Mouse (Mus musculus): ENCODE measurements around the gene Fam19a5.

Gene Fam19a5

GRCm38 (mm10) chr15:87659729-87660128, 115.6 kb downstream of the Fam19a5 start:
- in situ Hi-C loops (cut with MboI; ENCODE audit: low sequenced_read_pairs), result no loop called here

GRCm38 (mm10) chr15:87661954-87662353, 117.9 kb downstream of the Fam19a5 start:
- in situ Hi-C loops (cut with MboI; ENCODE audit: low sequenced_read_pairs), result no loop called here

DNA sequence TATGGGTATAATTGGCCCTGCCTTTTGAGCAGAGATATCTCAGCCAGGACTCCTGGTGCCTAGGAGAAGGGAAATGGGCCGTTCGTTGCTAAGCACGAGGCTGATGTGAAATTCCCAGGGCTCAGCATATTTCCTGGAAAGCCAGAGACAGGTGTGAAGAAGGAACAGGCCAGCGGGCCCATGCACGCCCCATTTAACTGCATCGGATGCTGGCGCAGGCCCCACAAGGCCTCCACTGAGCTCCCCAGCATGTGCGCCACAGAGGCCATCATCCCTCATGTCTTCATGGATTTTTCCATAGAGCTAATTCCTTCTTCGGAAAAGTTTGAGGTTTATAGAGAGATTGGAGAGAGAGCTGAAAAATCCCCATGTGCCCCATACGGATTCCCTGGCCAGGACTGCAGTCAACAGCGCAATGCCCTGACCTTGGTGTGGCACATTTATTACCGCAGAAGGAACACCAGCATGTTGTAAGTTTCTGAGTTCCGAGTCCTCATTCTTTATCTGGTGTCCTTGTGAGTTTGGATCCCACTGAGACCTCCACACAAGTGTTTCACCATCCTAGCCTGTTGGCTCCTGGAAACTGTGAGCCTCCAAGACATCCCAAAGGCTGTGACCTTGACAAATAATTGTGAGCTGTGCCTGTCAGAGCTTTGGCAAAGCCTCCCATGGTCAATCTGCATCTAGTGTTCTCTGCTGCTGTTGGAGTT, 122.1 kb downstream of the Fam19a5 start:
- in situ Hi-C loops (cut with MboI; ENCODE audit: low sequenced_read_pairs), result no loop called here

DNA sequence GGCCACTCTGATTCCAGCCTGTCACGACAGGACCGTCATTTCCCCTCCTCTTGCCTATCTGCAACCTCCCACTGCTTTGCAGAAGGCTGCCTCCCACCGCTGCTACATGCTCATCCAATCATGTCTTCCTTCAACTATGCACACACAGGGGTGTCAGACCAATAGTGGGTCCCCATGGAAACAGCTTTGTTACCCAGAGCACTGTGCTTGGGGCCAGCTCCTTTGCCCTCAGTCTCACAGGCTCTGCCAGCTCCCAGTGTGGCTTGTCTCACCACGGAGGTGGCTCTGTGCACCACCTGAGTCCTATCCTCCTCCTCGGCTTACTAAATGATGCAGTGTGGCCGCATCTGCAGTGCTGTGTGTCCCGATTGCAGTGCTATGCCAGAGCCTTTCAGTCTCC, 123.3 kb downstream of the Fam19a5 start:
- in situ Hi-C loops (cut with MboI; ENCODE audit: low sequenced_read_pairs), result no loop called here

- in situ Hi-C loops (cut with MboI; ENCODE audit: low sequenced_read_pairs), result no loop called here
Measured at GRCm38 (mm10) chr15:87668112-87668511, 124.0 kb downstream of the Fam19a5 start.

DNA sequence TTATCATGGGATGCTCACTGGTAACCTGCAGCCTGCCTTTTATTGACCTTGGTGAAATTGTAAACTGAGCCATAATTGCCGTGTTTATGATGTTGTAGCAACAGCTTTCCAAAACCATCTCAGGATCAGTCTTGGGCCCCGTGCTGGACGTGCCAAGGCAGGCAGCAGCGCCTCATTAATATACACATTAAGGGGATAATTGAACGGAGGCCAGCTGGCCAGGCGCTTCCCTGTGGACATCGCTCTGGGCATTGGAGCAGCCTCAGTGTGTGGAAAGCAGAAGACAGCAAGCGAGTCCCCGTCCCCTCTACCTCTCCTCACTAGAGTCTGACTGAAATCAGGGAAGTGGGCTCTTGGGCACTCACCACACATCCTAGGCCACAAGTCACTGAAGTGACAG, 127.8 kb downstream of the Fam19a5 start:
- in situ Hi-C loops (cut with MboI; ENCODE audit: low sequenced_read_pairs), result no loop called here

DNA sequence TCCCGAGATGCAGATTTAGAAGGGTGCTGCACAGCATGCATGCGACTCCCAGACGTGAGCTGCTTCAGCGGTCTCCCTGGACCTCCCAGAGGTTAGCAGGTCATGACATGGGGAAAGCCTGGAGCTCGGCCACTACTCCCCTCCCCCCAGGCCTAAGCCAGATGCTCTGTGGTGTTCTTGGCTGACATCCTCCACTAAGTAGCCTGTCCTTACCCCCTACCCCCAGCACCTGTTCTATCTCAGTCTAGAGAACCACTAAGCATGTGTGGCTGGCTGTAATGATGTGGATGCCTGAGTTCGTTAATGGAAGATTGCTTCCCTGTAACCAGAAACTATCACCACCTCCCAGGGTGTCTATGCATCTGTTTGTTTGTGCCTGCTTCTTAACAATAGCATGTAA, 134.6 kb downstream of the Fam19a5 start:
- in situ Hi-C loops (cut with MboI; ENCODE audit: low sequenced_read_pairs), result no loop called here

DNA sequence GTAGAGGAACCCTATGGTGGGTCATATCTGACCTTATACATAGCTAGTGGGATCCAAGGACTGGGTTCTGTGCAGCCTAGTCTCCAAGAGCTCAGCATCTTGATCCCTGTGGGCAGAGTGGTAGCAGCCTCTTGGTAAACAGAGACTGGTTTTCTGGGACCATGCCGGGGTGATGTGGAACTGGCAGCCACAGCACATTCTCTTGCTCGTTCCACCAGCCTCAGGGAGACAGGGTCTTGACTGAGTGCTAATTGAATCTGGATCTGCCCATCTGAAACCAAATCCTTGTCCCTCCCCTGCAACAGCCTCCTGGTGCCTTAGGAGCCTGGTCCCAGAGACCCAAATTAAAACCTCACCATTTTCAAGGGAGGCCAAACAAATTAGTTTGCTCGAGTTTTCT, 138.3 kb downstream of the Fam19a5 start:
- in situ Hi-C loops (cut with MboI; ENCODE audit: low sequenced_read_pairs), result no loop called here

- in situ Hi-C loops (cut with MboI; ENCODE audit: low sequenced_read_pairs), result no loop called here
Measured at GRCm38 (mm10) chr15:87686415-87687040, 142.4 kb downstream of the Fam19a5 start.

DNA sequence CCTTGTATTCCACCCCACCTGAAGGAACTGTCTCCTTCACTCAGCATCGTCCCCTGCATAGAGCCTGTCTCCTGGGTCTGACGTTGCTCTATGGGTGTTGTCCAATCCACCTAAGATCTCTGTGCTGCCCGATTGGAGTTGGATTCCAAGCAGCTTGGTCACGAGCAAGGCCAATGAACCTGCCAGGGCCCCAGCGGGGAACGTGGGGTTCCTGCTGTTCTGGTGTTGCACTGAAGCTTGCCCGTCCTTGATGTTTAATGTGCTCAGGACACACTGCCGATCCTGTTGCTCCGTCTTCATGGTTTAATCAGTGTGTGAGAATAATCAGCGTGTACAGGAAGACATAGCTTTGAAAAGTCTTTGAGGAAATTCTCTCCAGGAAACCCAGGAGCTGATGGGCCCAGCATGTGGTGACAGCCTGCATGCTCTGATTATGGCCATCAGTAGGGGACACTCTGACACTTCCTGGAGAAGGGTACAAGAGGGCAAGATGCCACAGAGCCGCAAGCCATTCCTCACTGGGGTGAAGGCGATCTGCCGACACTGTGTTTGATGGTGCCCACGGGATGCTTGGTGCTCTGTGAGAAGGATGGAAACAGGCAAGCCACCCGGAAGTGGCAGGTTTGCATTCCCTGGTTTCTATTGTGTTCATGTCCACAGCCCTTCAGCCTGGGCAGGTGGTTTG, 147.3 kb downstream of the Fam19a5 start:
- in situ Hi-C loops (cut with MboI; ENCODE audit: low sequenced_read_pairs), result no loop called here

DNA sequence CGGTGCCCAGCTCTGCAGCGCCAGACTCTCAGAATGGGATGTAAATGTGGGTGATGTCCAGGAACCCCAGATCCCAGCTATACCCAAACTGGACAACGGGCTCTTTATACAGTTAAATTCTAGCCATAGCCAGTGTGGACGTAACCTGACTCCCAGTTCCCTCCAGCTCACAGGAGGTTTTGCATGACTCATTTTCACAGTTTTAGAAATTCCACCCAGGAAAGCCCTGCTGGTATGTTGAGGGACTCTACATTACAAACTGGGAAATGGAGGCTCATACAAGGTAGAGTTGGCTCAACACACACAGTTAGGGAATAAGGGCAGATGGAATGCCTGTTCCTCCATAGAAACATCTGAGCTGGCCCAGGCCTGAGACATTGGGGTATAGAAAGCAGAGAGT, 147.9 kb downstream of the Fam19a5 start:
- in situ Hi-C loops (cut with MboI; ENCODE audit: low sequenced_read_pairs), result no loop called here

DNA sequence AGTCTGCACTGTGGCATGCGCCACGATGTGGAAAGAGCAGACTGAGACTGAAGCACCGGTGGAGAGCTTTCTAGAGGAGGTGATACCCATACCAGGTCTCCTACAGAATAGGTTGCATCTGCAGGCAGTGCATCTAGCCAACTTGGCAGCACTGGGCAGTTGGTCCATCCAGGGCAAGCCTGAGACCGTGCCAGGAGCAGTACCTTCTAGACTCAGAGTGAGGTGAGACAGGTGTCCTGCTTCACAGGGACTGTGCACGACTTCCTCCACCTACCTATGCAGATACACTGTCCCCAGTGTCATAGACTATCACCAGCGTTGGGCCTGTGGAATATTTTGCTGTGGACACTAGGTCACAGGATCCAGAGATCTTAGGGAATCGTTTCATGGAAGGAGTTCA, 148.3 kb downstream of the Fam19a5 start:
- in situ Hi-C loops (cut with MboI; ENCODE audit: low sequenced_read_pairs), result no loop called here

DNA sequence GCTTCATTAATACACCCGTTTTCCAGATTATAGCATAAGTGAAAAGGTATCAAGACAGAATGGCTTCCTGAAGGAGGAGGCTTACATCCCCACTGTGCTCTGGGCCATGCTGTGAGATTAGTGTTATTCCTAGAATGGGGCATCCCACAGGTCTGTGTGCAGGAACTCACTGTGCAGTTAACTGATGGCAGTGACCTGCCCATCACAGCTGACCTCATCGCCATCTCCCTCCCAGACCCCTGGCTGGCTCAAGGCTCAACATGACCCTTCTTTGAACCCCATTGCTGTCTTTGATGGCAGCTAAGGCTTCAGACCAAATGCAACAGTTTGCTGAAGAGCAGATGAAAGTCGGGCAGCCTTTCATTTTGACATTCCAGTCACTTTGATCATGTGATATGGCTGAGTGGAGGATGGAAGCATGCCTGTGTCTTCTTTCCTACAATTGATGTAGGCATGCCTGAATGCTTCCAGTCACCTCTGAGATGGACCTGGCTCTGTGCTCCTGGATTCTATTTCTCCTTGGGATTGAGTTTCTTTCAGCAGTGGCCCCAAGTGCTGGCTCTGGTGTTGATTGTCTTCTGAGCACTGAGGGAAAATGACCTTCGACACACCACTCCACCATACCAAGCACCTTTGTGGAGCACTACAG, 148.9 kb downstream of the Fam19a5 start:
- in situ Hi-C loops (cut with MboI; ENCODE audit: low sequenced_read_pairs), result no loop called here

DNA sequence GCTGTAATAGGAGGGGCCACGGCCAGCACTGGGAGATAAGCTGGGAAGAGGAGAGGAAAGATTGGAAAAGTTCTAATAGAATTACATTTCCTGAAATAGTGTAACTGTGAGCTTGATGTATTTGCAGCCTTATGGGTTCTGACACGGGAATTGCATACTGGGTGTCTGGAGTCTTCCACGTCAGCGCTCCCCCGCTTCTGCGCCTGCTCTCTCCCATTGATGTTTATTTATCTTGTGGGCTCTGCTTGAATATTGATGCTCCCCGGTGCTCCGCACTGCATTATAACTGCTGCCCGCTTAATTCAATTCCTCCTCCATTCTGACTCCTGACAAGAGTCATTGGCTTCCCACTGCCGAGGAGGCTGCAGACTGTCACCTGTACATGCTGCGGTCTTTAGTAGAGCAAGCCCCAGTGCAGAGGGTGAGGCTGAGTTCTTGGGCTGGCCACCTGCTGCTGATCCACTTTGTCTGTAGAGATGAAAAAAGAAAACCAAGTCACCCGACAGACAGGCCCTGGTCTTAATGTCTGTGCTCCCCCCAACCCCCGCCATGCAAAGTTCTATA, 153.4 kb downstream of the Fam19a5 start:
- in situ Hi-C loops (cut with MboI; ENCODE audit: low sequenced_read_pairs), result no loop called here

GRCm38 (mm10) chr15:87698562-87699320, 154.6 kb downstream of the Fam19a5 start:
- in situ Hi-C loops (cut with MboI; ENCODE audit: low sequenced_read_pairs), result no loop called here

GRCm38 (mm10) chr15:87702821-87703220, 158.7 kb downstream of the Fam19a5 start:
- in situ Hi-C loops (cut with MboI; ENCODE audit: low sequenced_read_pairs), result no loop called here

GRCm38 (mm10) chr15:87703334-87703733, 159.2 kb downstream of the Fam19a5 start:
- in situ Hi-C loops (cut with MboI; ENCODE audit: low sequenced_read_pairs), result no loop called here

GRCm38 (mm10) chr15:87711790-87712189, 167.7 kb downstream of the Fam19a5 start:
- in situ Hi-C loops (cut with MboI; ENCODE audit: low sequenced_read_pairs), result no loop called here

DNA sequence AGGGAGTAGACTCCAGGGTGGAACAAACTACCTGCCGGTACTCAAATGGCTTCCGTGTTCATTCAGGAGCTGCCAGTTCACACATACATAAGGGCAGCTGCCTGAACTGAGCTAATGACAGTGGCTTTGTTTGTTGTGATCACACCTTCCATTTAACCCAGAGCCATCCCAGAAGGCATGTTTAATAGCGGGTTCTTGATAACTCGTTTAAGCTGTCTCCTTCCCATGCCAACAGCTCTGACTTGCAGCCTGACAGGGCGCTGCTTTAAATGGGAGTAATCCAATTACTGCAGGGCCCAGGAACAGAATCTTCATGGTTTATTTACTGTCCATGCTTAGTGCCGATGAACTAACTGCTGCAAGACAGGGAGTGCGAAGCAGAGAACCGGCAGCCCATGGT, 168.1 kb downstream of the Fam19a5 start:
- in situ Hi-C loops (cut with MboI; ENCODE audit: low sequenced_read_pairs), result no loop called here

- in situ Hi-C loops (cut with MboI; ENCODE audit: low sequenced_read_pairs), result no loop called here
Measured at GRCm38 (mm10) chr15:87715037-87715676, 171.1 kb downstream of the Fam19a5 start.
